Comparison of ENCODE assay signal across 15 mouse cellular contexts in genomic region chr2:129295075-129295474, GRCm38 (mm10). TPM values are rescaled to one million over a fixed set of nuclear protein-coding genes. Genes with fewer than 3 reads are reported as not detected.
DNase-seq lines count a peak whose midpoint lies in the region; ATAC-seq and TF ChIP-seq lines count a peak whose summit lies in the region.
"Had no signal": no experiment of that assay in that cellular context is flagged by ENCODE, and none has a peak within 500 bp of the region (broad histone marks: within the 10 kb centered on the region; RNA-seq: fewer than 3 reads in every experiment).

No protein-coding gene starts in this region.

- H3K4me2 ChIP-seq in forebrain, embryonic 11.5 days (ENCODE audit: low read depth, low read length, severe bottlenecking), result no peak overlapping the region
- peak overlapping the region; percentile 70; the same call in 1 of the 2 replicates for H3K4me2 ChIP-seq in hindbrain, embryonic 12.5 days (replicated peaks)
- H3K4me2 ChIP-seq in hindbrain, embryonic 11.5 days (replicated peaks; ENCODE audit: low read depth, low read length), result no peak overlapping the region
- H3K4me2 ChIP-seq in stomach, embryonic 15.5 days, result peak overlapping the region; percentile 69; the same call in 1 of the 2 replicates
- H3K4me2 ChIP-seq in stomach, postnatal 0 days (replicated peaks; ENCODE audit: low read depth), result no peak overlapping the region

- H3K36me3 ChIP-seq in forebrain, embryonic 10.5 days (replicated peaks), result peaks cover 35% of the 10 kb centered on the region
- no peaks in the 10 kb centered on the region for H3K36me3 ChIP-seq in forebrain, embryonic 11.5 days (ENCODE audit: control insufficient read depth, insufficient read depth, low read length)
- H3K36me3 ChIP-seq in hindbrain, embryonic 12.5 days, result peaks cover 4% of the 10 kb centered on the region; the same call in 1 of the 2 replicates
- H3K36me3 ChIP-seq in hindbrain, embryonic 11.5 days (ENCODE audit: control insufficient read depth, insufficient read depth, low read length), result no peaks in the 10 kb centered on the region
- peaks cover 4% of the 10 kb centered on the region; the same call in 1 of the 2 replicates for H3K36me3 ChIP-seq in stomach, embryonic 15.5 days
- no peaks in the 10 kb centered on the region for H3K36me3 ChIP-seq in stomach, postnatal 0 days (ENCODE audit: control insufficient read depth, insufficient read depth, low read length)

- peak overlapping the region; percentile 76; the same call in 1 of the 2 replicates for H3K4me3 ChIP-seq in forebrain, embryonic 10.5 days
- H3K4me3 ChIP-seq in forebrain, embryonic 11.5 days (ENCODE audit: low read depth, low read length), result no peak overlapping the region
- H3K4me3 ChIP-seq in hindbrain, embryonic 12.5 days, result no peak overlapping the region
- no peak overlapping the region for H3K4me3 ChIP-seq in hindbrain, embryonic 11.5 days (ENCODE audit: low read depth, low read length)
- no peak overlapping the region for H3K4me3 ChIP-seq in stomach, embryonic 15.5 days (replicated peaks)
- no peak overlapping the region for H3K4me3 ChIP-seq in stomach, postnatal 0 days (ENCODE audit: low read depth, low read length)

- no peaks in the 10 kb centered on the region for H3K9me3 ChIP-seq in forebrain, embryonic 10.5 days
- no peaks in the 10 kb centered on the region for H3K9me3 ChIP-seq in forebrain, embryonic 11.5 days (ENCODE audit: control insufficient read depth, low read length)
- no peaks in the 10 kb centered on the region for H3K9me3 ChIP-seq in hindbrain, embryonic 12.5 days (replicated peaks)
- no peaks in the 10 kb centered on the region for H3K9me3 ChIP-seq in hindbrain, embryonic 11.5 days (ENCODE audit: control insufficient read depth, low read length)
- no peaks in the 10 kb centered on the region for H3K9me3 ChIP-seq in stomach, embryonic 15.5 days
- no peaks in the 10 kb centered on the region for H3K9me3 ChIP-seq in stomach, postnatal 0 days (ENCODE audit: control insufficient read depth, low read length)
- H3K9me3 ChIP-seq: midbrain, embryonic 12.5 days had no signal

- TF ChIP-seq CTCF in stomach, postnatal 0 days (IDR thresholded peaks at IDR 0.05; ENCODE audit: low read depth), result no peak

- WGBS in forebrain, embryonic 10.5 days, result 91% methylated on average over 5 of the region's 5 CpGs
- 94% methylated on average over 5 of the region's 5 CpGs for WGBS in forebrain, embryonic 11.5 days
- WGBS in hindbrain, embryonic 12.5 days, result 90% methylated on average over 5 of the region's 5 CpGs
- 96% methylated on average over 5 of the region's 5 CpGs for WGBS in hindbrain, embryonic 11.5 days
- WGBS in stomach, embryonic 15.5 days, result 92% methylated on average over 5 of the region's 5 CpGs
- WGBS in stomach, postnatal 0 days, result 90% methylated on average over 5 of the region's 5 CpGs

- H3K27ac ChIP-seq in forebrain, embryonic 10.5 days, result no peak overlapping the region
- H3K27ac ChIP-seq in forebrain, embryonic 11.5 days (ENCODE audit: low read depth, low read length), result no peak overlapping the region
- no peak overlapping the region for H3K27ac ChIP-seq in hindbrain, embryonic 12.5 days
- no peak overlapping the region for H3K27ac ChIP-seq in hindbrain, embryonic 11.5 days (ENCODE audit: low read depth, low read length)
- H3K27ac ChIP-seq in stomach, embryonic 15.5 days, result no peak overlapping the region
- no peak overlapping the region for H3K27ac ChIP-seq in stomach, postnatal 0 days (replicated peaks)
- H3K27ac ChIP-seq: midbrain, embryonic 12.5 days had no signal

- no peaks in the 10 kb centered on the region for H3K27me3 ChIP-seq in forebrain, embryonic 10.5 days (ENCODE audit: poor library complexity, severe bottlenecking)
- no peaks in the 10 kb centered on the region for H3K27me3 ChIP-seq in forebrain, embryonic 11.5 days (ENCODE audit: control insufficient read depth, insufficient read depth, low read length)
- no peaks in the 10 kb centered on the region for H3K27me3 ChIP-seq in hindbrain, embryonic 12.5 days
- H3K27me3 ChIP-seq in hindbrain, embryonic 11.5 days (ENCODE audit: control insufficient read depth, insufficient read depth, low read length), result no peaks in the 10 kb centered on the region
- no peaks in the 10 kb centered on the region for H3K27me3 ChIP-seq in stomach, embryonic 15.5 days (replicated peaks)
- H3K27me3 ChIP-seq in stomach, postnatal 0 days (ENCODE audit: control insufficient read depth, insufficient read depth, low read length), result no peaks in the 10 kb centered on the region
- H3K27me3 ChIP-seq: midbrain, embryonic 12.5 days had no signal

- H3K9ac ChIP-seq in forebrain, embryonic 11.5 days (ENCODE audit: low read length), result no peak overlapping the region
- H3K9ac ChIP-seq in hindbrain, embryonic 12.5 days, result no peak overlapping the region
- no peak overlapping the region for H3K9ac ChIP-seq in hindbrain, embryonic 11.5 days (ENCODE audit: low read depth, low read length)
- H3K9ac ChIP-seq in stomach, embryonic 15.5 days, result no peak overlapping the region
- H3K9ac ChIP-seq in stomach, postnatal 0 days (ENCODE audit: low read length), result no peak overlapping the region

- ATAC-seq in forebrain, embryonic 11.5 days (replicated peaks; ENCODE audit: low FRiP score), result no peak
- ATAC-seq in hindbrain, embryonic 12.5 days (ENCODE audit: low FRiP score), result no peak
- no peak for ATAC-seq in hindbrain, embryonic 11.5 days (ENCODE audit: low FRiP score)
- no peak for ATAC-seq in stomach, embryonic 15.5 days (ENCODE audit: insufficient read depth, low FRiP score, low read depth)
- ATAC-seq in stomach, postnatal 0 days (ENCODE audit: low FRiP score, low TSS enrichment), result no peak

- TF ChIP-seq EP300 in stomach, postnatal 0 days (optimal IDR thresholded peaks at IDR 0.05), result no peak

- no peak for DNase-seq in forebrain, embryonic 10.5 days (ENCODE audit: extremely low spot score, low spot score)
- DNase-seq in forebrain, embryonic 11.5 days (ENCODE audit: low spot score), result no peak
- DNase-seq in hindbrain, embryonic 11.5 days (ENCODE audit: low spot score), result no peak
- no peak for DNase-seq in stomach, postnatal 0 days (ENCODE audit: low spot score)
- DNase-seq in adrenal gland, postnatal 4 days (ENCODE audit: low spot score in 2 of 2), result no peak
- DNase-seq in right cerebral cortex, postnatal 4 days, result no peak
- DNase-seq: adrenal gland, postnatal 14 days; cerebellum, adult 9-10 months; heart, postnatal 14 days; left cerebral cortex, postnatal 4 days; right cerebral cortex, postnatal 14 days had no signal

- peaks cover 26% of the 10 kb centered on the region for H3K4me1 ChIP-seq in forebrain, embryonic 10.5 days
- peaks cover 7% of the 10 kb centered on the region; the same call in 1 of the 2 replicates for H3K4me1 ChIP-seq in forebrain, embryonic 11.5 days (replicated peaks; ENCODE audit: control insufficient read depth, insufficient read depth, low read length)
- H3K4me1 ChIP-seq in hindbrain, embryonic 12.5 days, result peaks cover 15% of the 10 kb centered on the region
- H3K4me1 ChIP-seq in hindbrain, embryonic 11.5 days (replicated peaks; ENCODE audit: control insufficient read depth, insufficient read depth, low read length), result peaks cover 3% of the 10 kb centered on the region; the same call in 1 of the 2 replicates
- H3K4me1 ChIP-seq in stomach, embryonic 15.5 days, result peaks cover 15% of the 10 kb centered on the region
- H3K4me1 ChIP-seq in stomach, postnatal 0 days (replicated peaks; ENCODE audit: control insufficient read depth, insufficient read depth), result peaks cover 3% of the 10 kb centered on the region; the same call in 1 of the 2 replicates

RNA-seq across cellular contexts. Expression of gene Ckap2l, which starts 1.9 kb away (rescaled TPM):
- 65.8 and 69.1 TPM in 2 replicates for polyA plus RNA-seq in forebrain, embryonic 10.5 days (2016; fragmentation: Nextera tagmentation; extraction: Ambion mirVana)
- 95.3 and 97.5 TPM in 2 replicates for polyA plus RNA-seq in forebrain, embryonic 11.5 days (2014; fragmentation: Nextera tagmentation; extraction: Ambion mirVana)
- polyA plus RNA-seq in hindbrain, embryonic 12.5 days (2016; fragmentation: Nextera tagmentation; extraction: Ambion mirVana), result 33.8 and 37.6 TPM in 2 replicates
- polyA plus RNA-seq in hindbrain, embryonic 11.5 days (2014; fragmentation: Nextera tagmentation; extraction: Ambion mirVana), result 65.9 and 77.5 TPM in 2 replicates
- 32.7 and 35.4 TPM in 2 replicates for polyA plus RNA-seq in stomach, embryonic 15.5 days (2015; fragmentation: Nextera tagmentation; extraction: Ambion mirVana)
- polyA plus RNA-seq in stomach, postnatal 0 days (2015; fragmentation: Nextera tagmentation; extraction: Ambion mirVana), result 9.0 and 9.8 TPM in 2 replicates
- total RNA-seq in adrenal gland, postnatal 4 days (2021), result 10 to 100 TPM; 16.8 to 18.1 TPM

RNA-seq across cellular contexts. Expression of gene Il1a, which starts 14.7 kb away (rescaled TPM):
- polyA plus RNA-seq in forebrain, embryonic 10.5 days (2016; fragmentation: Nextera tagmentation; extraction: Ambion mirVana), result not detected in 2 replicates
- polyA plus RNA-seq in forebrain, embryonic 11.5 days (2014; fragmentation: Nextera tagmentation; extraction: Ambion mirVana), result 0.12 TPM in 1 of 2 replicates, not detected in the other
- 0.12 and 0.39 TPM in 2 replicates for polyA plus RNA-seq in hindbrain, embryonic 12.5 days (2016; fragmentation: Nextera tagmentation; extraction: Ambion mirVana)
- polyA plus RNA-seq in hindbrain, embryonic 11.5 days (2014; fragmentation: Nextera tagmentation; extraction: Ambion mirVana), result 0.17 and 0.22 TPM in 2 replicates
- polyA plus RNA-seq in stomach, embryonic 15.5 days (2015; fragmentation: Nextera tagmentation; extraction: Ambion mirVana), result 0.22 and 0.68 TPM in 2 replicates
- polyA plus RNA-seq in stomach, postnatal 0 days (2015; fragmentation: Nextera tagmentation; extraction: Ambion mirVana), result 4.6 and 5.8 TPM in 2 replicates
- total RNA-seq in adrenal gland, postnatal 4 days (2021), result under 1 TPM; 0.34 to 0.40 TPM
- polyA plus RNA-seq: kidney, embryonic 14.5 days; midbrain, embryonic 12.5 days had no signal

Comparison
In these comparisons a context has a peak if more than half of its experiments do, and no peak if none do; other contexts are left out.
1. H3K4me2 ChIP-seq: peak in hindbrain, embryonic 12.5 days (single experiment) and stomach, embryonic 15.5 days (single experiment); none in forebrain, embryonic 11.5 days (single experiment), hindbrain, embryonic 11.5 days (single experiment) and stomach, postnatal 0 days (single experiment).